Mouse (Mus musculus) induced T-regulatory cell, adult 2 months (primary cell): ENCODE measurements around the gene Lrg1.

Experiments used
- DNase-seq: peaks from one replicate; pipeline ENCODE4 v3.0.0-alpha.2; 2012; ENCODE audit warnings: low read depth

Lrg1 gene

DNA sequence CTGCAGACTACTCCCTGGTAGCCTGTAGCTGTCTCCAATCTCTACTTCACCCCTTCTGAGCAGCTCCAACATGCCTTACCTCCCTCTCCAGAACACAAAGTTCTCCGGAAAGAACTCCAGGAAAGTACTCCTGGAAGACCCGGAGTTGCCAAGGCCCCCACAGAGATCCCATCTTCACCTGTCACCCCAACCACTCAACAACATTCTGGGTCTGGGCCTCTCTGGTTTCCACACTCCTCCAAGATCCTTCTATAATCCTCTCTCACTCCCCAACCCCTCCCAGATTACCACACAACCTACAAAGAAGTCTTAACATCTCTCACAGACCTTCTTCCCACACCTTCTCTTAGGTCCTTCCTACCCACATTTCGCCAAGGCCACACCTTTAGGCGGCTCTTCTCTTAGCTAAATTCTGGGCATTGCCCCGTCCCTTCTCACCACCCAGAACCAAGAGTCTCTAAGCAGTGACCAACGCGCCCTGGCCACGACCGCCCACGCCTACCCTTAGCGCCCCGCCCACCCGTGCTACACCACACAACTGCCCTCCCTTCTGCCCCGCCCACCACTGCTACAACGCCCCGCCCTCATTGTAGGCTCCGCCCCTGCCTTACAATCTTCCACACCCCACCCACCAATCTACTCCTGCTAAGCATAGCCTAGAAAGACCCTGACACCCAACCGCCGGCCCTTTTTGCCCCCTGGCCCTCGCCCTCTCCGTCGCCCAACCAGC is 47.5 kb downstream of the Lrg1 start:
- DNase-seq: peak; percentile 94

DNA sequence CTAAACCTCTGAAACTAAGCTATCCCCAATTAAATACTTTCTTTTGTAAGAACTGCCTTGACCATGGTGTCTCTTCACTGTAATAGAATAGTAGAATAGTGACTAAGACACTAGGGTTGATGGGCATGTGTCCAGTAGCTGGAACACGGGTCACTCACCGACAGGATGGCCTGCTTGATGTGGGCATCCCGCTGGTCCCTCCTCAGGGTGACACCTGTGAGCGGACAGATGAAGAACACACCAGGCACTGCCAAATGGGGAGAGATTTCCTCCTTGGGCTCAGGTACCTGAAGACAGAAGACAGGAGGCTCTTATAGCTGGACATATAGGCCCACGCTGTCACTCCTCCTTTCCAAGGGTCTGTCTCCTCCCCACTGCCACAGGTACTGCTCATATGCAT is 49.6 kb downstream of the Lrg1 start:
- DNase-seq: no peak

GRCm38 (mm10) chr17:56071126-56071525 is 50.7 kb downstream of the Lrg1 start:
- DNase-seq: no peak
